Mouse (Mus musculus): ENCODE results near the gene Nlrp6.

DNA sequence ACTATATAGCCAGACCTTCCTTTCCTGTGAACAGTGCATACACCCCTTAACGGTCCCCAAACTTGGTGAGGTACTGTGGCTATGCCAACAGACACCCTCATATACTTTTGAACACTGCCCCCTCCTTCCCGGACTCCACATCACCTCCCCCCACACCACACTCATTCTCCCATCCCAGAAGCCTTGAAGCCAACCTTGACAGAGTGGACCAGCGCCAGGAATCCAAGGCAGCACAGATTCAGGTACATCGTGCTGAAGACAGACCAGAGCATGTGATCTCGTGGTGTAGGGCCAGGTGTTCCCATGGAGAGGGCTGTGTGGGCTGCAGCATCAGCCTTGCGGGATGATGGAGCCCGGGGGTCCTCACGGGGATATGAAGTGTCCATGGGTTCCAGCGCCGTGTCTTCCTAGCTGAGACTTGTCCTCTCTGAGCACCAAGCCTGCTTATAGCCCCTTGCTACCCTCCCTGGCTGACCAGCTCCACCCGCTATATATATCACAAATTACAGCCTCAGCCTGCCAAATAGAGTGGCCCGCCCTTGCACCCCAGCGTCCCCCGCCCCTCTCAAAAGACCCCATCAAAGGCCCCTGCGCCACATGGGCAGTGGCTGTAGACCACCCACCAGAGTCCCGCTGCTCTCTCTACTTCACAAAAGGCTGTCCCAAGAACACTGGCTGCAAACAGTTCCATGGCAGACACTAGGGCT, 29.3 kb downstream of the Nlrp6 start, which contains the start of gene Ifitm5:
- TF ChIP-seq POLR2A (IDR thresholded peaks at IDR 0.05; ENCODE audit: control insufficient read depth, extremely low read depth, insufficient read depth, low read length, poor library complexity) (no peak), CTCF (IDR thresholded peaks at IDR 0.05; ENCODE audit: borderline replicate concordance, control insufficient read depth, extremely low read depth, insufficient read depth, low read length, poor library complexity) (no peak)
